Mouse (Mus musculus) embryonic facial prominence, embryonic 10.5 days (tissue): ENCODE data around the gene Slc7a7. TPM values are rescaled to one million over a fixed set of nuclear protein-coding genes. Genes with fewer than 3 reads are reported as not detected.
A peak's percentile ranks its signal among the peaks of the same experiment; 100 is the strongest.

Experiments
- DNase-seq: peaks from one replicate; pipeline ENCODE4 v3.0.0-alpha.2; 2017; ENCODE audit warnings: low spot score
- H3K27ac ChIP-seq: fragments of 300-500 bp; sonication (generic); replicated peaks from 2 replicates; pipeline ENCODE4 v1.5.1; 2016; ENCODE audit warnings: mild to moderate bottlenecking
- H3K27me3 ChIP-seq: fragments of 300-500 bp; sonication (generic); replicated peaks from 2 replicates; pipeline ENCODE4 v1.6.1; 2016; ENCODE audit warnings: low read depth, mild to moderate bottlenecking; ENCODE audit not compliant: poor library complexity, severe bottlenecking
- H3K36me3 ChIP-seq: fragments of 300-500 bp; sonication (generic); replicated peaks from 2 replicates; pipeline ENCODE4 v1.6.1; 2016; ENCODE audit warnings: mild to moderate bottlenecking, moderate library complexity
- H3K4me1 ChIP-seq: fragments of 300-500 bp; sonication (generic); 2 replicates; pipeline ENCODE4 v1.6.1; 2016
- H3K4me3 ChIP-seq: fragments of 300-500 bp; sonication (generic); 2 replicates; pipeline ENCODE4 v1.5.1; 2016; ENCODE audit warnings: mild to moderate bottlenecking, moderate library complexity
- H3K9me3 ChIP-seq: fragments of 300-500 bp; sonication (generic); 2 replicates; pipeline ENCODE4 v1.6.1; 2016; ENCODE audit warnings: mild to moderate bottlenecking
- WGBS: fragments of 180-500 bp; shearing (Covaris S2); methylation state at CpG from one replicate; pipeline ENCODE4 v1.1.7; 2016; 5-methylcytosine and 5-hydroxymethylcytosine counted together
- polyA plus RNA-seq: library from polyadenylated mRNA; unstranded; fragments of >200 nt; fragmentation: Nextera tagmentation; extraction: Ambion mirVana; gene quantifications from 2 replicates; pipeline ENCODE4 v1.2.1, GENCODE M21; 2016

Gene Slc7a7
- polyA plus RNA-seq, 1 experiment from 2014 or later = 3.6 TPM

DNA sequence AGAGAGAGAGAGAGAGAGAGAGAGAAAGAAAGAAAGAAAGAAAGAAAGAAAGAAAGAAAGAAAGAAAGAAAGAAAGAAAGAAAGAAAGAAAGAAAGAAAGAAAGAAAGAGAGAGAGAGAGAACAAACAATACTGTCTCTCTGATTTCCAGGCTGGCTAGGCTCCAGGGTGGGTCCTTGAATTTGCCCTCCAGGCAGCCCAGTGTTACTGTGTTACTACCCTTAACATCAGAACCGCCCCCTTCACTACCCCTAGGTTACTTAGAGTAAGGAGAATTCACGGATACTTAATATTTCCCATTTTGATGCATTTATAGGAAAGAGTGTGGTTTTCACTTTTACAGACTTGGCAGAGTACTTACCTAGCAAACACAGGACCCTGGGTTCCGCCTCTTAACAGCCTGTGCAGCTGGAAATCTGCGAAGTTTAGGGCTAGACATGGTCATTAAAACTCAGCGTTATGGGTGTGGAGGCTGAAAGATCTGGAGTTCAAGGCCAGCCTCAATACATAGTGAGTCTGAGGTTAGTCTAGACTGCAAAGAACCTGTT lies 1.3 kb downstream of the Slc7a7 start:
- Histone ChIP-seq H3K27ac (no peak overlapping the region), H3K4me3 (no peak overlapping the region), H3K4me1 (peaks cover 35% of the 10 kb centered on the region), H3K36me3 (no peaks in the 10 kb centered on the region), H3K27me3 (peaks cover 53% of the 10 kb centered on the region), H3K9me3 (no peaks in the 10 kb centered on the region)
- 24% methylated on average over 5 of the region's 5 CpGs for WGBS
- DNase-seq = no peak

- Histone ChIP-seq H3K9me3 (no peaks in the 10 kb centered on the region), H3K27ac (no peak overlapping the region), H3K27me3 (peaks cover 55% of the 10 kb centered on the region), H3K4me1 (peaks cover 37% of the 10 kb centered on the region), H3K4me3 (no peak overlapping the region), H3K36me3 (no peaks in the 10 kb centered on the region)
- WGBS = 7% methylated on average over 13 of the region's 13 CpGs
- peak; percentile 30 for DNase-seq
Observed at GRCm38 (mm10) chr14:54415241-54416020, 2.1 kb downstream of the Slc7a7 start.

- no peaks in the 10 kb centered on the region for H3K36me3 ChIP-seq
- H3K4me3 ChIP-seq = peak overlapping the region; percentile 45
- peak; percentile 54 for DNase-seq
- H3K4me1 ChIP-seq = peaks cover 46% of the 10 kb centered on the region
- H3K27me3 ChIP-seq = peaks cover 56% of the 10 kb centered on the region
- WGBS = 7% methylated on average over 18 of the region's 18 CpGs
- peak overlapping the region; percentile 12 for H3K27ac ChIP-seq
- no peaks in the 10 kb centered on the region for H3K9me3 ChIP-seq
Observed at GRCm38 (mm10) chr14:54413877-54414700, 3.5 kb downstream of the Slc7a7 start.

- Histone ChIP-seq H3K27me3 (peaks cover 53% of the 10 kb centered on the region), H3K27ac (no peak overlapping the region), H3K9me3 (no peaks in the 10 kb centered on the region), H3K4me1 (peaks cover 47% of the 10 kb centered on the region), H3K4me3 (no peak overlapping the region; the same call in 1 of the 2 replicates), H3K36me3 (no peaks in the 10 kb centered on the region)
- 34% methylated on average over 2 of the region's 2 CpGs for WGBS
- peak; percentile 55 for DNase-seq
Observed at GRCm38 (mm10) chr14:54412629-54413170, 4.9 kb downstream of the Slc7a7 start.

GRCm38 (mm10) chr14:54412000-54412576 lies 5.5 kb downstream of the Slc7a7 start:
- peaks cover 41% of the 10 kb centered on the region for H3K4me1 ChIP-seq
- no peak overlapping the region; the same call in 1 of the 2 replicates for H3K27ac ChIP-seq
- H3K27me3 ChIP-seq = peaks cover 47% of the 10 kb centered on the region
- no peaks in the 10 kb centered on the region for H3K36me3 ChIP-seq
- H3K4me3 ChIP-seq = no peak overlapping the region
- DNase-seq = no peak
- WGBS = 34% methylated on average over 9 of the region's 9 CpGs
- no peaks in the 10 kb centered on the region for H3K9me3 ChIP-seq

DNA sequence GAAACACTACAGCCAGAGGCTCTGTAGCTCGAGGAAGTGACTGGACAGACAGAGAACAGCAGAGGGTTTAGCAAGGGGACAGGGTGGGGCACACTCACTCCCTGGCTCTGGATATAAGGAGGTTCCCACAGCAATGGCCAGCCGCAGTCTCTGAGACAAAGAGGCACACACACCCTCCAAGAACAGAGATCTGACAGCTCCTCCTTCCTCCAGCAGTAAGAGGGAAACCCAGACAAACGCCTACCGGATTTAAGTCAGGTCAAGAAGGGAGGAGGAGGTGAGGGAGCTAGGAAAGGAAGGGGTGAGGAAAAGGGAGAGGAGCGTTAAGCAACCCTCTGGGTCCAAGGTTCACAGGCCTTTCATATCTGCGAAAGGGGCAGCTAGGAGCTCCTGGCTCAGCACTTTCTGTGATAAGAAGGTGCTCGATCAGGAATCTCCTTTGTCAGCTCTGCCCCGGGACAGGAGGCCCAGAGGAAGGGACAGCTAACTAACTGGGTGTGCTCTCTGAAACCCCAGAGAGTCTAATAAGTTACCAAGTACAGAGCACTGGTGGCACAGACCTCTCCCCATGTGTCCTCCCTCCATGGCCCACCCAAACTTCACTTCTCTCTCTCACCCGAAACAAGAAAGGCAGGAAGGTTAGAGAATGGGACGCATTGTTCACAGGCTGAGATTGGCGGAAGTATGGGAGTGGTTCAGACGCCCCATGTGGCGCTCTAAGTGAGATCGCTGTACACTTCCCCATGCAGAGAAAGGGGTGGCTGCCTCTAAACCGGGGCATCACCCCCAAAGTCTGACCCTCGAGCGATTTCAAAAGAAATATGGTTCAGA lies 7.4 kb downstream of the Slc7a7 start:
- H3K4me1 ChIP-seq = peaks cover 33% of the 10 kb centered on the region
- 32% methylated on average over 17 of the region's 17 CpGs for WGBS
- H3K27ac ChIP-seq = peak overlapping the region; percentile 74
- no peaks in the 10 kb centered on the region for H3K9me3 ChIP-seq
- DNase-seq = no peak
- H3K4me3 ChIP-seq = peak overlapping the region; percentile 16; the same call in 1 of the 2 replicates
- H3K36me3 ChIP-seq = no peaks in the 10 kb centered on the region
- H3K27me3 ChIP-seq = peaks cover 30% of the 10 kb centered on the region

DNA sequence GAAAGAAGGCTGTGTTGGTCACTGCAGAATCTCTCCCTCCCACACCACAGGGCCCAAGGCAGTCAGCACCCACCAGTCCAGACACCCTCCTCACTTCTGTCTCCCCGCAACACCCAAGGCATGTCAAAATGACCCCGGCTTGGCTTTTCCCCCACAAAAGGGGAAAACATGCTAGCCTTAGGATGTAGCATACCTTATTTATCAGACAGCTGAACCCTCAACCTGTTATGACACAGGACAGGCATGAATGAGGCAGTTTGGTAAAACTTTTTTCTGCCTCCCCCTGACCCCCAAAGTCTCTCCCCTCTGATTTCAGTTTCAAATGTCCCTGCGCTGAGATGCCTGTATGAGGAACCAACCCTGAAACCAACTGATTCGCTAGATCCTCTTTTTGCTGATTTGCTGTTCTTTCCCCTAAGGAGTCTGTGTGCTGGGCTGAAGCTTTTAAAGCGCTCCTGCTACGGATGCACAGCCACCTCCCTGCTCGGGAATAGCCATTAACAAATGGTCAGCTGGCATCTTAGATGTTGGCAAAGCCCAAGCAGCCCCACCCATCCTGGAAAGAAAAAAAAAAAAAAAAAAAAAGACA lies 8.4 kb downstream of the Slc7a7 start:
- Histone ChIP-seq H3K4me3 (no peak overlapping the region), H3K27ac (no peak overlapping the region), H3K36me3 (no peaks in the 10 kb centered on the region), H3K27me3 (peaks cover 20% of the 10 kb centered on the region), H3K4me1 (peaks cover 28% of the 10 kb centered on the region), H3K9me3 (no peaks in the 10 kb centered on the region)
- 81% methylated on average over 7 of the region's 7 CpGs for WGBS
- DNase-seq = no peak

- 81% methylated on average over 25 of the region's 25 CpGs for WGBS
- peak; percentile 41 for DNase-seq
- Histone ChIP-seq H3K27me3 (peaks cover 13% of the 10 kb centered on the region), H3K9me3 (no peaks in the 10 kb centered on the region), H3K4me1 (peaks cover 21% of the 10 kb centered on the region), H3K4me3 (no peak overlapping the region), H3K36me3 (no peaks in the 10 kb centered on the region), H3K27ac (no peak overlapping the region)
Observed at GRCm38 (mm10) chr14:54408336-54409056, 9.1 kb downstream of the Slc7a7 start.

DNA sequence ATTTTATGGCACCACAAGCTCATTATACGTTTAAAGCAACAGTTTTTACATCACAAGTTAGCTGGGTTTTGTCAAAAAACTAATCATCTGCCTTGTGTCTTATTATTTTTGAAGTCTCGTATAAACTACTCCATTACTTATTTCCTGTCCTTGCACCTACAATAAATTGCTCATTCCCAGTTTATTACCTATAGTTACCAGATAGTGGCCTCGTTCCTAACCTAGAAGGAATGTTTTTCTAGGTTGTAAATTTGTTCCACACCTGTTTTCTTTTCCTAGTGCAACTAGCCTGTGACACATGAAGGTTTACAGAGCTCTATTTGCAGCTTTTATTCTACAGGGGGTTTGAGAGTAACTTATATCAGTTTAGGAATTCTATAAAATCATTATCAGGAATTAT lies 15.9 kb downstream of the Slc7a7 start:
- no peak for DNase-seq
- 76% methylated on average over 3 of the region's 3 CpGs for WGBS
- Histone ChIP-seq H3K27ac (no peak overlapping the region), H3K4me3 (no peak overlapping the region), H3K27me3 (no peaks in the 10 kb centered on the region), H3K9me3 (no peaks in the 10 kb centered on the region), H3K4me1 (peaks cover 16% of the 10 kb centered on the region), H3K36me3 (no peaks in the 10 kb centered on the region)

DNA sequence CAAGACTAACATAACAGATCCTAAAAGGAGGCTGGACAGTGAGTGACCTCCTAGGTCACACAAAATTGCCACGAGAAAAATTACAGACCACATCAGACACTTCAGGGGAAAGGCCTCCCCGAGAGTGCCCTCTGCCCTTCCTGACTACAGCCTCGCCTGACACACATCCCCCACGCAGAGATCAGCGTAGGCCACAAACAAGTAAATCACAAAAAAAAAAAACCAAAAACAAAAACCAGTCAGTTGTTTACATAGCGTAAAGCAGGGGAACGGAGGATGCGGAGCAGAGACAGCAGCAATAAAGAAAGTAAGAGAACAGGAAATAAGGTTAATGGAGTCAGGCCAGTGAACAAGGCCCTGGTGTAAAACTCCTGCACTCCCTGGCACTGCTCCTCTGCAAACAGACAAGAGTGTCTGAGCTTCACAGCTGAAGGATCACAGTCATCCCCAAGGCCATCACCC lies 18.6 kb downstream of the Slc7a7 start:
- Histone ChIP-seq H3K9me3 (no peaks in the 10 kb centered on the region), H3K4me3 (no peak overlapping the region), H3K4me1 (peaks cover 16% of the 10 kb centered on the region), H3K27ac (no peak overlapping the region), H3K27me3 (no peaks in the 10 kb centered on the region), H3K36me3 (no peaks in the 10 kb centered on the region)
- 30% methylated on average over 8 of the region's 8 CpGs for WGBS
- no peak for DNase-seq

- Histone ChIP-seq H3K4me3 (no peak overlapping the region), H3K9me3 (no peaks in the 10 kb centered on the region), H3K36me3 (no peaks in the 10 kb centered on the region), H3K27me3 (no peaks in the 10 kb centered on the region), H3K4me1 (peaks cover 16% of the 10 kb centered on the region), H3K27ac (no peak overlapping the region)
- 55% methylated on average over 7 of the region's 7 CpGs for WGBS
- DNase-seq = no peak
Observed at GRCm38 (mm10) chr14:54398528-54398916, 19.1 kb downstream of the Slc7a7 start.
